Mouse (Mus musculus) v-Abl transformed pro-B cells (cell line): ENCODE measurements around the gene Tgfbr2.

ENCODE experiments used
- in situ Hi-C, 2 experiments: fragments of 400-800 bp; cut with MboI; formaldehyde crosslinking; loops; one replicate each; pipeline ENCODE4 v1.15.1; 2025; ENCODE audit not compliant: unreplicated experiment in 2 of 2

Gene Tgfbr2

DNA sequence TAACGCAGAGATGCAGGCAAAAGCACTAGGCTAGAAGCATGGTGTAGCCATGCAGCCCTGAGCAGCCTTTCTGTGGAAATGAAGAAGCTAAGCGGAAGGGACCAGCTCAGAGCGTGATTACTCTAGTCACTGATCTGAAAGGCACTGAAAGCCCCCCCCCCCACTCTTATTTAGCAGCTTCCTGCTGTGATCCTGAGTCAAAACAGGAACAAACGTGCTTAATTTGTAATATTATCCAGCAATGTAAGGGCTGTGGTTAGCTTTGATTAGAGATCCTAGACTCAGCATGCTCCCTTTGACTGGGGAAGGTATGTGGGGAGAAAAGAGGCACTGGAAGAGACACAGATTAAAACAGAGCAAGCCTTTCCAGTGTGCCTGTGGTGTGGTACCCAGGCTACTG lies 48.7 kb downstream of the Tgfbr2 start:
- in situ Hi-C loops, result loop anchor here (25.0 kb wide), 2 partner anchors 211 to 1339 kb away; partner anchors contain the start of gene Cmtm7 (in 1 of the 2)

DNA sequence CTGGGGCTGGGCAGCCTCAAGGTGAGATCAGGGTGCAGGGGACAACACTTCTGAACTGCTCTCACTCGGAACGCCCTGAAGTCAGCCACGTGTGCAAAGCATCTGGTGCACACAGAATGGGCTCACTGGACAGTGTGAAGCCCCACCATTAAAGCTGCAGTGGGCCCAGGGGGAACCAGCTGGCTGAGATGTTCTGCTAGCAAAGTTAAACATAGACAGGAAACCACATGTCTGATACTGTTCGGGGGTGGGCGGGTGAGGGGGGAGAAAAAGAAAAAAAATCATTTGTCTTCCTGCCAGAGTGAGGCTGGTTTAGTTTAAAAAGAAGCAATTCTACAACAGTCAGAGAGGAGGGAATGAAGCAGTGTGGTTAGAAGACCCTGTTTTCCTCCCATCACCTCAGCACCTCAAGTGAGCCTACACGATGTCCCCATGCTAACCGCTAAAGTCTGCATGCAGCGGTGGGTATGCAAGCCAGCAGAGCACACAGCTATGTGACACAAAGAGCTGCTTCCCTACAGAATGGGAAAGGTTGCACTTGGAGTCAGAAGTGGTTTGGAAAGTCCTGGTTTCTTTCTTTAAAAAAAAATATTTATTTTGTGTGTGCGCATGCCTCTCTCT lies 52.1 kb downstream of the Tgfbr2 start:
- in situ Hi-C loops, result no loop called here

DNA sequence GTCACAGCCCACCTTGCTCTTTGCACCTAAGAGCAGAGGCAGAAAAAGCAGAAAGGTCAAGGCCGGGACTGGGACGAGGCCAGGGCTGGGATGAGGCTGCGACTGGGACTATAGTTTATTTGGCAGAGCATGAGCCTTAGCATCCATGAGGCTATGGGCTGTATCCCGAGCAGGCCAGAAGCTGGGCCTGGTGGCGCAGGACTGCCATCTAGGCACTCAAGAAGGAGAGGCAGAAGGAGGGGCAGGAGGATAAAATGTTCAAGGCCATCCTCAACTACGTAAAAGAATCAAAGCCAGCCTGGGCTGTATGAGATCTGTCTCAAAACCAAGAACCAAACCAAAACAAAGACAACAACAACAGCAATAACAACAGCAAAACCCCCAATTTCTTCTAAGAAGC lies 52.6 kb downstream of the Tgfbr2 start:
- in situ Hi-C loops, result no loop called here

DNA sequence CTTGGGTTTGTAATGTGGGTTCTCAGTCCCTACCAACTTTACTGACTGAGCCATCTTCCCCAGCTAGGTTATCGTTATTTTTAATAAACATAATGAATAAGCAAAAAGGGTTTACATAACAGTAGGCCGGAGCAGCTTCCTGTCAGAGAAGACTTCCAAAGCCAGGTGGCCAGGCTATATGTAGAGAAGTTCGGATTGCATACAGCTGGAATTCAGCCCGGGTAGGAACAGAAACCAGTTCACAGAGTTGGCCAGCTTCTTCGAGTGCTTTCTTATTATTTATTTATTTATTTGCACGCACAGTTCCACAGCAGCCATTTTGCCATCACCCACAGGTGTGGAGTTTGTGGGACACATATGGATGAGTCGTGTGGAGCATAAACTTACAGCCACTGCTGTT lies 53.7 kb downstream of the Tgfbr2 start:
- in situ Hi-C loops, result no loop called here

DNA sequence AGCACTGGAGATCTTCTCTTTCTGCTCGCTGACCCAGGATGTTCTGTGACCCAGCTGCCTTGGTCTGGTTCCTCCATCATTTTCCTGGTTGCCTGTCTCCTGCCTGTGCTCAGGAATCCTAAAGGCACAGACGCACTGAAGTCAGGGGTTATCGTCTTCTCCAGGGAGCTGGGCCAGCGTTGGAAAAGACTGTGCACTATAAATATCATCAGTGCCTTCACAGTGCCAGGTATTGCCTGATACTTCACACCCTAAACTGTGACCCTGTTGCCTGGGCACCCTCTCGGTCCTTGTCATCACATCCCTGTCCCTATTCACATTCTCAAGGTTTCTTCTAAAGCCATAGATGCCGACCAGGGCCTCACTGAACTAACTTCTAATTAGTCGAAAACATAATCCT lies 55.2 kb downstream of the Tgfbr2 start:
- in situ Hi-C loops, result no loop called here

DNA sequence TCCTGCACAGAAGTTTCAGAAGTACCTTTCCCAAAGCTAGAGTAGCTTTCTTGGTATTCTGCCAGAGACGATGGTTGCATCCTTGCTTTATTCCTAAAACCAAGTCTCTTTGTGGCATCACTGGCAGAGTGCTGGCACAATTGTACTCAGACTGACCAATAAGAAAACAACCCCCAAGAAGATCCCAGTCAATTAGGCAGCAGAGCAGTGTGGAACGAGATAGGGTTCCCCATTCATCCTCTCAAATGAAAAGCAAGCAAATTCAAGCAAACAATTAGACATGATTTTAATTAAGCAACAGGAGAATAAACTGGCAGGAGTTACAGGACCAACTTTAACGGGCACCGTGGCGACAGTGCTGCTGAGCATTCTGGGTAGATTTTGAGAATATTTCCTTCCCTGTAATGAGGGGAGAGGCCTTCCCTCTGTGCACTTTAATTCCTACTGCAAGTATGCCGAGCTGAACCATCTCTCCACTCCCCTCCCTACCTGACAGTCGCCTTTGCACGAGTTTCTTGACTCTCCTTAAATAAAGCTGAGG lies 56.8 kb downstream of the Tgfbr2 start:
- in situ Hi-C loops, result no loop called here

DNA sequence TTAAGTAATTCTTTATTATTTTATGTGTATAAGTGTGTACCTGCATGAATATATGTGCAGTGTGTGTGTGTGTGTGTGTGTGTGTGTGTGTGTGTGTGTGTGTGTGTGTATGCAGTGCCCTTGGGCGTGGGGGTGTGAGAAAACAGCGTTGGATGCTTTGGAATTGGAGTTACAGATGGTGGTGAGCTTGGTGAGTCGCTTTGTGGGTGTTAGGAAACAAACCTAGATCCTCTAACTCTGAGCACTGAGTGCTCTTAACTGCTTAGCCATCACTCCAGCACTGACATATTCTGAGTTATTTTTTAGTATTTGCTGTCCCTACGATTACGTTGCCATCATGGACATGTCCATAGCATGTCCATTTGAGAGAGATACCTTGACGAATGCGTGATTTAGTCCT lies 59.3 kb downstream of the Tgfbr2 start:
- in situ Hi-C loops, result no loop called here

DNA sequence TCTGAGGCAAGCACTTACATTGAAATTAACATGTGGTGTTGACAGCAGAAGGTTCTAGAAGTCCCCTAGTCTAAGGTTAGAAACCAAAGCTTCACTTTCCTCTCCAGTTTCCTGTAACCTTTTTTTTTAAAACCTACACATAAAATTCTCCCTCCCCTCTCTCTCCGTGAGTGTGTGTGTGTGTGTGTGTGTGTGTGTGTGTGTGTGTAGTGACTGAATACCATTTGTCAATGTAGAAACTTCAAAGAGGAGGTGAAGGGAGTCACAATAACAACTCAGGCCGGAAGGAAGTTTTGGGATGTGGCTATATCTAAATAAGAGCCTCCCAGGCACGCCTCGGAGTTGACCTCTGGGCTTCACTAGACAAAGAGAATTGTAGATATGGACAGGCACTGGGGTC lies 60.8 kb downstream of the Tgfbr2 start:
- in situ Hi-C loops, result no loop called here

DNA sequence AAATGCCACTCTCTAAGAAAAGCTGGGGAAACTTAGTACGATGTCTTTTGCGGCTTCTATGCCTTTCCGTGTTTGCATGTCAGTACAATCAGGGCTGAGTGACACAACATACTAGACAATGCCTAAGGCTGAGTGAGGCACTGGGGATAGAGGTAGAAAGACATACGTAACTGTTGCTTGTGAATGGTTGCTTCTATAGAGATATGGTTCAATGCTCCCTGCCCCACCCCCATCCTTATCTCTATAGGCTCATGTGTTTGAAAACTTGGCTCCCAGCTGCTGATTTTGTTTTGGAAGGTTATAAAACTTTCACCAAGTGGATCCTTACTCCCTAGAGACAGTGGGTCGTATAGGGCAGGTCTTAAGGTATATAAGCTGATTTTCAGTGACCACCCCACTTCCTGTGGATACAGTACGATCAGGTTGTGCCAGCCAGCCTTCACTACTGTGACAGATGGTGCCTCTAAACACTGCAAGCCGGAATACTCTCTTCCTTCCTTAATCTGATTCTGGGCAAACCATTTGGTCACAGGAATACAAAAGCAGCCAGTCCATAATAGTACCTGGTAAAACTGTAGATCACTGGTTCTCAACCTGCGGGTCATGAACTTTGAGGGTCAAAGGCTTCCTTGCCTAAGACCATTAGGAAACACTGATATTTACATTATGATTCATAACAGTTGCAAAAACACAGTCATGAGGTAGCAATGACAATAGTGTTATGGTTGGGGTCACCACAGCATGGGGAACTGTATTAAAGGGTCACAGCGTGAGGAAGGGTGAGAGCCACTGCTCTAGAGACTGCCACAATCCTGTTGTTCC lies 63.8 kb downstream of the Tgfbr2 start:
- in situ Hi-C loops, result no loop called here

DNA sequence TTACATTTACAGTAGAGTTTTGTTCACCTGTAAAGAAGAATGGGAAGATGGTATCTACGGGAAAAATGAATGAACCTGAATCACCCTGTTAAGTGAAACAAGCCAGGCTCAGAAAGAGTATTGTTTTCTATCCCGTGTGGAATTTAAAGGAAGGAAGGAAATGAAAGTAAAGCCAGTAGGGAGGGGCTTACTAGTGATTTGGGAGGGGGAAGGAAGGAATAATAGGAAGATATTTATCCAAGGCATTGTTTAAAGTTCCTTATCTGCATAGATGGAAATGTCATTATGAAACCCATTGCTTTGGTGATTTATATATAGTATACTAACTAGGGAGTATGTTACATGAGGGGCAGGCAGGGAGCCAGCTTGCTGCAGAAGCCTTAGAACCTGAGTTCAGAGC lies 66.4 kb downstream of the Tgfbr2 start:
- in situ Hi-C loops, result no loop called here

DNA sequence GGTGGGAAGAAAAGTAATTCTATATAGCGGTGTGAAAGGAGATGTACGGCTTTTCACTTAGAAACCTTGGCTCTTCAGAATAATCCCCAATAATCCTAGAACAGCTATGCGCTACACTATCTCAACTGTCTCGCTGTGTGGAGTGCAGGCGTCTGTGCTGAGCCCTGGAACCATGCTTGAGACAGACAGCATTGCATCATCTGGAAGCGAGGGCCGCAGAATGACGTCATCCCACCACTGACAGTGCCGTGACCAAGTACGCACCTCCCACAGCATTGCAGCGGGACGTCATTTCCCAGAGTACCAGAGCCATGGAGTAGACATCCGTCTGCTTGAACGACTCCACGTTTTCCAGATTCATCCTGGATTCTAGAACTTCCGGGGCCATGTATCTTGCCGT lies 70.4 kb downstream of the Tgfbr2 start:
- in situ Hi-C loops, result no loop called here

DNA sequence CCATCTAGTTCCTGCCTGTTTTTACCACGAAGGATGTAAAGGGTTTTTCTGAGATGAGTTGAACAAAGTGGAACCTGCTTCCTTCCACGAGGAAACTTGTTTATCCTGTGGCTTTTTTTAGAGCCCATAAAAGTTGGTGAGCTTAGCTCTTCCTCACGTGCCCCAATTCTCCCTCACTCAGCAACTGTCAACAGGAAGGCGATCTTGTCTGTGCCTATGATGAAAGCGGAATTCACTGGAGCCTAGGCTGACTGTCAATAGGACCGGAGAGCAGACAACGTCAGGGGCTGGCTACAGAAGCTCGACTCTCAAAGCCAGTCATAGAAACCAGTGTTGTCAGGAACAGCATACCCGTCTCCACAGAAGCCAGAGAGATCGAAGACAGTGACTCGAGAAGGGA lies 73.3 kb downstream of the Tgfbr2 start:
- in situ Hi-C loops, result no loop called here

DNA sequence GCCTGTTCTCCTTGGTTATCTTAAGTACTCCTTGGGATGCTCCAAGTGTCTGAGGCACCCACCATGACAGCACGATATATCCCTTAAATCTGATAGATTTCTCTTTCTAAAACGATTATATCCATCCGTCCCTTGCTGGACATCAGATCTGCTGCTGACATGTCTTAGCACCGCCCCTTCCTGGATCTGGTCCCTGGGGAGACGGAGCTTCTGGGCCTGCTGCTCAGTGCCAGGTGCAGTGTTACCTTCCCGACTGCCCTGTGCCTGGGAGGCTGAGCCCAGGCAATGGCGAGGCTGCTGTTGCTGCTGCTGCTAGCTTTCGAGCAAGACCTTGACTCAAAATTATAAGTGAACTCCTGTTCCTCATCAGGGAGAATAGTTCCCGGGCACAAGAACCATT lies 75.1 kb downstream of the Tgfbr2 start:
- in situ Hi-C loops, result no loop called here

DNA sequence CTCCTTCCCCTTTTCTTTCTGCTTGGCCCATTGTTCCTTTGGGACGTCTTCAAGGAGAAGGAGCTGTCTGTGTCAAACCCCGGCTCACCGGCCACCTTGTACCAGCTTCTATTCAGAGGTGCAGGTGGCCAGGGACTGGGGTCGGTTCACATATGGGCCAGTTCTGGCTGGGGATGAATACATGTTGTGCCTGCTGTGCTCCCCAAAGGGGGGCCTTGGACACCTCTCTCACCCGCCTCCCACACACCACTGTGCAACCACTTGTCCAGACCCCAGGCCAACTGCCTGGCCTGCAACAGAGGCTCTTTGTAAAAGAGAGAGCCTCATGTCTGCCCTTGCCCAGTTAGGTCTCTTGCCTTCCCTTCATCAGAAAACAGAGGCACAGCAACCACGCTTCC lies 75.6 kb downstream of the Tgfbr2 start:
- in situ Hi-C loops, result loop anchor here in 1 of 2 experiments (5.0 kb wide), 1 partner anchor 37 kb away; no protein-coding TSS in a partner anchor

DNA sequence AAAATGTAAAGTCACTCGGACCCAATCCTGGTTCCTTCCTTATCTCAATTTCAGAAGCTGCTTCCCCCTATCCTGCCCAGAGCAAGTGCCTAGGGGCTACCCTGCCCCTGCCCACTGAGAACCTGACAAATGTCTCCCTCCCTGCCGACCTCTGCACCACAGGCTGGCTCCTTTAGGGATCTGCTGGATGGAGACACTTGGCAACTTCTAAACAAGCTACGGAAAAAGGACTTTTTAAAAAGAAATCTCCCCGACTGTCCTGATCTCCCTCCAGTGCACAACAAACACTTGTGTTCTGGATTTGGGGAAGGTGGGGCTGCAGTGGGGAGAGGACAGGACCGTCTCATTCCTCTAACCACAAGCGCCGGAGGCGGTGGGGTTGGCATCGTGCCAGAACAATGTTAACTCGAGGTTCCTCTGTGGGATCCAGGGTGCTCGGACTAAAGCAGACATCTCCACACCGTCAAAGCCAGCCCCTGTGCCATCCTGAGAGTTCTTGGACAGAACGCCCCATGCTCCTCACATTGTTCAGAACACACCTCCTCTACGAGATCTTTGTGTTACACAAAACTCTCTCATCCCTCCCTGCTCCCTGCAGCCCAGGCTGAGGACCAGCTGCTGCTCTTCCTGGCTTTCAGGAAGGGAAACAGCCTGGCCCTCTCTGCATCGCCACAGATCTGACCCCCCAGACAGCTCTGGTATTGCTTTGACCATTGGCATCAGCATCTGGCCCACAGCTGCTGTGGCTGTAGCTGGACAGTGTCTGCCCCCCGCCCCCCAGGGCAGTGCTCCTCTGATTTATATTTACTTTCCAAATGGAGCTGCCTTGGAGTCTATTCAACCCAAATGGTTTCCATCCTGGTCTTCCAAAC lies 76.2 kb downstream of the Tgfbr2 start:
- in situ Hi-C loops, result loop anchor here in 1 of 2 experiments (5.0 kb wide), 1 partner anchor 37 kb away; no protein-coding TSS in a partner anchor

DNA sequence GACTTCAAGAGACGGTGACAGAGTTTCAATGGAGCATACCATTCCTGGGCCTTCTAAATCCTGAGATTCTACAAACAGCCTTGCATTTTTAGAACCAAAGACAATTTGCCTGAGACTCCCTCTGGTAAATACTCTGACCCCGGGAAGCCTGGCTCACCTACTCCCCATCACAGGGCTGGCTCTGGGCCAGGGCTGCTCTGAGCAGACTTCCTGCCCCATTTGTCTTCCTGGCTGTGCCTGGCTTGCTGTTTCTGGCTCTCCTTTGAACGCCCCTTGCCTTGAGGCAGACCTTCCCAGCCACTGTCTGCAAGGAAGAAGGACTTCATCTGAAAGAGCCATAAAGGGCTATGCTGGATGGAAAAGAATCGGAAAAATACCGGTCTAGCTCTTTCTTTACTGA lies 83.2 kb downstream of the Tgfbr2 start:
- in situ Hi-C loops, result no loop called here

DNA sequence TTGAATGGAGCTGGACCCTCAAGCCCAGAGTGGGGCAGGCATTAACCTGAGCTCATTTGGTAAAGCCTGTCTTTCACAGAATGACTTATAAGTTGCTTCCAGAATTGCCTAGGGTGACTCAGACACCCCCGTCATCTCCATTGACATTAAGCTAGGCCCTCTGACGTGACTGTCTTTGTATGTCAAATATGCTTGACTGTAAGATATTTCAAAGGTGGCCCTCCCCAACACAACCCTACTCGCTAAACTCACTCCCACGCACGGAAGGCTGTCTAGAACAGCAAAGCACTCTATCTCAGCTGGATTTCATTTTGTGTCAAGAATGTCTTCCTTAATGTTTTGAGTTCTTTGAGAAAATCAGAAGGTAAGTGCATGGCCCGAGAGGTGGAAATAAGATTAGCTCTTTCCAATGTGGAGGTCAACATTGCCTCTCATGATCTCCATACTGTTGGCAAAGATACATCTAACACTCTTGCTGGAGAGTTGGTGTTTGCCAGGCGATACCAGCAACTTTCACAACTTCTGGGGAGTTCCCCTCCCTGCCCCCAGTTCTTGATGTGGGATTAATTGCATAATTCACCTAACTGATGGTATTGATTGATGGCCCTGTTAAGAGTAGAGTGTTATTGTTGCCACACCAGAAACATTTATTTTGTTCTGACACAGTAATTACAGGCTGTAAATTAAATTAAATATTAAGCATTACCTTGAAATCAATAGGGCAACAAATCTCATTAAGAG lies 83.9 kb downstream of the Tgfbr2 start:
- in situ Hi-C loops, result no loop called here

DNA sequence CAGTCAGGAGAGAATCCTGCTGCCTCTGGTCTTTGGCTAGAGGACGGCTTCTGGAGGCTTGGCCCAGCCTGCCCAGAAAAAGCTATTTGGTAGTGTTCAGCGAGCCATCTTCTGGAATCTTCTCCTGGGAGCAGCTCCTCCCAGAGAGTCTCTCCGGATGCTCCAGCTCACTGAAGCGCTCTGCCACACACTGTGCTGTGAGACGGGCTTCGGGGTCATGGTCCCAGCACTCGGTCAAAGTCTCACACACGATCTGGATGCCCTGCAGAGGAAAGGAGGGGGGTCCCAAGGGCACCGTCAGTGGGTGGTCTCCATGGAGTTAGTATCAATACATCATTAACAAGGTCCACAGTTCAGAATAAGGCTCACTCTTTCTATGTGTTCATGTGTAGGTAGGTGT lies 84.9 kb downstream of the Tgfbr2 start:
- in situ Hi-C loops, result no loop called here

DNA sequence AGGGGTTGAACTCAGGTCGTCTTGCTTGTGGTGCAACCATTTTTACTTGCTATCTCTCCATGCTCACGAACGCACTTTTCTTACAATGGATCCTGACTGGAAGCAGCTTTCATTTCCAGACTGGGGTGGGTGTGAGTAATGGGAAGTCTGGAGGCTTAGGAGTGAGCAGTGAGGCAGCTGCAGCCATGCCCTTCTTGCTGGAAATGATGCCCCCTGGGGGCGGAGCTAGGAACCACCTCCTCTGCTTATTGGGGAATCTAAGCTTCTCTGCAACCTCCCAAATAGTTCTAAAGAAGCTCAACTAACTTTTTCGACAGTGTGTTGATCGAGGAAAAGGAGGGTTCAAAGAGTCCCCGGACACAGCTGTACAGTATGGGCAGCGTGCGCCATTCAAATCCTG lies 86.2 kb downstream of the Tgfbr2 start:
- in situ Hi-C loops, result loop anchor here (5.0 kb wide), 3 partner anchors 128 to 298 kb away; no protein-coding TSS in a partner anchor

DNA sequence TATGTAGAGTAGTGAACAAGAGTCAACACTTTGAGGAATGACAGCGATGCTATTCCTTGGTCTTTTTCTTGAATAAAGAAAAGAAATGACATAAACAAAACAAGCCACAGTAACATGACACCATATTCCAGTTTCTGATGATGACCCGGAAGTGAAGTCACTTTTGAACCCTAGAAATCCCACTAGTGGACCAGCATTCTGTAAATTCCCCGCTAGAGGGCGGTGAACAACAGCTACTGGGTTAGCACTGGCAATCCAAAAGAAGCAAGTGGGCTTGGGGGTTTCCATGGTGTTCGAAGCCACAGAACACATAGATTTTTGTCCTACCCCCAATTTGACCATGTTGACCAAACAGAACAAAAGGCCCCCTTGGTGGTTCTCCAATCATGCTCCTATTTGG lies 87.3 kb downstream of the Tgfbr2 start:
- in situ Hi-C loops, result loop anchor here (5.0 kb wide), 3 partner anchors 129 to 299 kb away; no protein-coding TSS in a partner anchor
